Mouse (Mus musculus) gastrocnemius, postnatal 10 days (tissue): Measurements from ENCODE around the gene Ypel5. TPM values are rescaled to one million over a fixed set of nuclear protein-coding genes. Genes with fewer than 3 reads are reported as not detected.

Experiments
- total RNA-seq, 2 experiments: library from RNA; stranded (reverse); gene quantifications; 2 replicates each; pipeline ENCODE4 v1.2.3; 2021

Gene Ypel5
- total RNA-seq, 2 experiments from 2014 or later, result 30.6 to 32.5 TPM

Other genes with a start within 250 kb of the Ypel5 start
- under 1 TPM; 0.54 to 0.63 TPM for gene Alk, start 231.8 kb upstream of the Ypel5 start, total RNA-seq
- gene Lbh, start 81.9 kb downstream of the Ypel5 start, total RNA-seq, result 10 to 100 TPM; 21.5 to 26.9 TPM